Mouse (Mus musculus): ENCODE data around the gene Olfr591. TPM values are rescaled to one million over a fixed set of nuclear protein-coding genes. Genes with fewer than 3 reads are reported as not detected.

The Olfr591 gene
- polyA plus RNA-seq (2015; fragmentation: Illumina TruSeq; extraction: RNeasy Lipid Tissue Mini Kit (QIAGEN cat#74804); ENCODE audit: insufficient read depth, low read depth, low replicate concordance) = not detected

DNA sequence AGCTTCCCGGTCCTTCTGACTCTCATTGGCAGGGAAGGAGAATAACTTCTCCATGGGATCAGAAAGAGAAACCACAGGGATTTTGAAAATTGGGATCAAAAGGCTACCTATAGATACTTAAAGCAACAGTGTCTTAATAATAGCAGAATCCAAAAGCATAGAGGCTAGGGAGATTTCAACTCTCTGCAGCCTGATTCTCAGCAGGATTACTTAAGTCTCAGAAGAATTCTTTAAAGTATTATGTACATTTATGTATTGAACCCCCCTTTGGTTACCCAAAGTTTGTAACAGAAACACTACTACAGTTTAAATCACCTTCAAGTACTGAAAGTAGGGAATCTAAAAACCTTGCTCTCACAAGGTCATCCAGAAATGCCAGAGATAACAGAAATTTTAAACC lies at the start of gene Olfr591:
TSS of gene Olfr591 (minus strand) at position 101 of the 400 bp plus-strand sequence.

DNA sequence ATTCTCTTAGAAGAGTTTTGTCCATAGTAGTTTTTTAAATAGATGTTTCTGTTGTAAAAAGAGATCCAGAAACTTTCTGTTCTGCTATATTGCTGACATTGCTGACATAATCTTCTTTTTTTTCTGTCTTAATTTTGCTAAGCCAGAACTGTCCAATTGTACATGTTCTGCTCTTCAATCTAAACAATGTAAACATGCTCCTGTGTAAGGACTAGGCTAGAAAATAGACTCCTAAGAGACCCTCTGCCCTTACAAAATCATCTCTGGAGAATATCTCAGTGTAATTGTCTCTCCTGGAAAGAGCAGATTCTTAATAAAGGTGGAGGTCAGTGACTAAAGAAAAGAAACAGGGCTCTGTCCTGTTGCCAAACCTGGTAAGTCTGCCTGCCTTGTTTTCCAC lies 38.6 kb upstream of the Olfr591 start, which contains the start of gene Olfr594:
TSS of gene Olfr594 (plus strand) at position 301 of the 400 bp plus-strand sequence.

DNA sequence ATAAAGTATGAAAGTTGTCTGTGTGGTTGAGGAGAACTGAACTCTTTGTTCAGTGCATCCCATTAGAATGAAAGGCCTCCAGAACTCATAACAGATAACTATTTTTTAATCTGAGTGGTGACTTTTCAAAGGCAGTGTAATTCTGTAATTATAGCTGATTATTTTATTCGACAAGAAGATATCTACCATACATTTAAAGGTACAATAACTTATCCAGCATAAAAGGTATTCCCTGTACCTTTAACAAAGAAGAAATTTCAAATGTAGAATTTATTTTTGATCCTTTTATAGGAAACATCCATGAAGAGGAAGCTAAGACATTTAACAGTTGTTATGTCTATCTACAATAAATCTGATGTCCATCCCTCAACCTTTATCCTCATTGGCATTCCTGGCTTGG lies 33.4 kb upstream of the Olfr591 start, which contains the start of gene Olfr593:
TSS of gene Olfr593 (plus strand) at position 301 of the 400 bp plus-strand sequence.

DNA sequence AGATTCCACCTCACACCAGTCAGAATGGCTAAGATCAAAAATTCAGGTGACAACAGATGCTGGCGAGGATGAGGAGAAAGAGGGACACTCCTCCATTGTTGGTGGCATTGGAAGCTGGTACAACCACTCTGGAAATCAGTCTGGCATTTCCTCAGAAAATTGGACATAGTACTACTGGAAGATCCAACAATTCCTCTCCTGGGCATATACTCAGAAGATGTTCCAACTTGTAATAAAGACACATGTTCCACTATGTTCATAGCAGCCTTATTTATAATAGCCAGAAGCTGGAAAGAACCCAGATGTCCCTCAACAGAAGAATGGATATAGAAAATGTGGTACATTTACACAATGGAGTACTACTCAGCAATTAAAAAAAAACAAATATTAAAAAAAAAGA lies 6.4 kb upstream of the Olfr591 start, which contains the start of gene Olfr592:
TSS of gene Olfr592 (plus strand) at position 301 of the 400 bp plus-strand sequence.

GRCm38 (mm10) chr7:103156256-103156655 lies 21.9 kb downstream of the Olfr591 start, which contains the start of gene Olfr589:
TSS of gene Olfr589 (minus strand) at chr7:103156356.

GRCm38 (mm10) chr7:103140579-103140978 lies 37.6 kb downstream of the Olfr591 start, which contains the start of gene Olfr588-ps1:
TSS of gene Olfr588-ps1 (plus strand) at chr7:103140879.

DNA sequence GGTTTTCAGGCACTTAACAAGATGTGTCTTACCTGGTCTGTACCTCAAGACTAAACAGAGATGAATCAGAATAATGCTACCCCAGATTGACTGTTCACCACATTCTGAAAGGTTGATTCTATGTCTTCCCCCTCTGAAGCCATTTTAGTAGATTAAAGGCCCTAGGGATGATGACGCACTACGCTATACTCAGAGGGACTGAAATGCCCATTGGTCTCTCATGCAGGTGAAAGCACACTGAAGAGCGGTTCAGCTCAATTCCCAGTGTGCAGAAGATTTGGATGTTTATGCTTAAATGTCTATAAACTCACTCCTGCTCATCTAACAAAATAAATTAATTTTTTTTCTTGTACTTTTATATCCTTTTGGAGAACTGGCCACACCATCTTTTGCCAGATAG lies 52.6 kb downstream of the Olfr591 start, which contains the start of gene Olfr586:
TSS of gene Olfr586 (minus strand) at position 101 of the 400 bp plus-strand sequence.

Other genes with a start within 250 kb of the Olfr591 start
- gene Olfr573-ps1, start 235.8 kb downstream of the Olfr591 start, polyA plus RNA-seq (2015; fragmentation: Illumina TruSeq; extraction: RNeasy Lipid Tissue Mini Kit (QIAGEN cat#74804); ENCODE audit: insufficient read depth, low read depth, low replicate concordance) = not detected
- not detected for gene Olfr574, start 229.9 kb downstream of the Olfr591 start, polyA plus RNA-seq (2015; fragmentation: Illumina TruSeq; extraction: RNeasy Lipid Tissue Mini Kit (QIAGEN cat#74804); ENCODE audit: insufficient read depth, low read depth, low replicate concordance)
- gene Olfr575, start 219.6 kb downstream of the Olfr591 start, polyA plus RNA-seq (2015; fragmentation: Illumina TruSeq; extraction: RNeasy Lipid Tissue Mini Kit (QIAGEN cat#74804); ENCODE audit: insufficient read depth, low read depth, low replicate concordance) = not detected
- gene Olfr576, start 215.7 kb downstream of the Olfr591 start, polyA plus RNA-seq (2015; fragmentation: Illumina TruSeq; extraction: RNeasy Lipid Tissue Mini Kit (QIAGEN cat#74804); ENCODE audit: insufficient read depth, low read depth, low replicate concordance) = not detected
- not detected for gene Olfr577, start 202.4 kb downstream of the Olfr591 start, polyA plus RNA-seq (2015; fragmentation: Illumina TruSeq; extraction: RNeasy Lipid Tissue Mini Kit (QIAGEN cat#74804); ENCODE audit: insufficient read depth, low read depth, low replicate concordance)
- gene Olfr578, start 189.0 kb downstream of the Olfr591 start, polyA plus RNA-seq (2015; fragmentation: Illumina TruSeq; extraction: RNeasy Lipid Tissue Mini Kit (QIAGEN cat#74804); ENCODE audit: insufficient read depth, low read depth, low replicate concordance) = not detected
- gene Olfr582, start 140.3 kb downstream of the Olfr591 start, polyA plus RNA-seq (2015; fragmentation: Illumina TruSeq; extraction: RNeasy Lipid Tissue Mini Kit (QIAGEN cat#74804); ENCODE audit: insufficient read depth, low read depth, low replicate concordance) = not detected
- gene Olfr583, start 127.0 kb downstream of the Olfr591 start, polyA plus RNA-seq (2015; fragmentation: Illumina TruSeq; extraction: RNeasy Lipid Tissue Mini Kit (QIAGEN cat#74804); ENCODE audit: insufficient read depth, low read depth, low replicate concordance) = not detected
- not detected for gene Olfr584, start 96.5 kb downstream of the Olfr591 start, polyA plus RNA-seq (2015; fragmentation: Illumina TruSeq; extraction: RNeasy Lipid Tissue Mini Kit (QIAGEN cat#74804); ENCODE audit: insufficient read depth, low read depth, low replicate concordance)
- not detected for gene Olfr585, start 80.6 kb downstream of the Olfr591 start, polyA plus RNA-seq (2015; fragmentation: Illumina TruSeq; extraction: RNeasy Lipid Tissue Mini Kit (QIAGEN cat#74804); ENCODE audit: insufficient read depth, low read depth, low replicate concordance)
- gene Olfr586, start 52.7 kb downstream of the Olfr591 start, polyA plus RNA-seq (2015; fragmentation: Illumina TruSeq; extraction: RNeasy Lipid Tissue Mini Kit (QIAGEN cat#74804); ENCODE audit: insufficient read depth, low read depth, low replicate concordance) = not detected
- gene Olfr588-ps1, start 37.5 kb downstream of the Olfr591 start, polyA plus RNA-seq (2015; fragmentation: Illumina TruSeq; extraction: RNeasy Lipid Tissue Mini Kit (QIAGEN cat#74804); ENCODE audit: insufficient read depth, low read depth, low replicate concordance) = not detected
- gene Olfr589, start 22.0 kb downstream of the Olfr591 start, polyA plus RNA-seq (2015; fragmentation: Illumina TruSeq; extraction: RNeasy Lipid Tissue Mini Kit (QIAGEN cat#74804); ENCODE audit: insufficient read depth, low read depth, low replicate concordance) = not detected
- gene Olfr592, start 6.5 kb upstream of the Olfr591 start, polyA plus RNA-seq (2015; fragmentation: Illumina TruSeq; extraction: RNeasy Lipid Tissue Mini Kit (QIAGEN cat#74804); ENCODE audit: insufficient read depth, low read depth, low replicate concordance) = not detected
- not detected for gene Olfr593, start 33.5 kb upstream of the Olfr591 start, polyA plus RNA-seq (2015; fragmentation: Illumina TruSeq; extraction: RNeasy Lipid Tissue Mini Kit (QIAGEN cat#74804); ENCODE audit: insufficient read depth, low read depth, low replicate concordance)
- gene Olfr594, start 38.7 kb upstream of the Olfr591 start, polyA plus RNA-seq (2015; fragmentation: Illumina TruSeq; extraction: RNeasy Lipid Tissue Mini Kit (QIAGEN cat#74804); ENCODE audit: insufficient read depth, low read depth, low replicate concordance) = not detected
- gene Usp17ld, start 74.2 kb upstream of the Olfr591 start, polyA plus RNA-seq (2015; fragmentation: Illumina TruSeq; extraction: RNeasy Lipid Tissue Mini Kit (QIAGEN cat#74804); ENCODE audit: insufficient read depth, low read depth, low replicate concordance) = not detected
- gene Olfr596, start 127.3 kb upstream of the Olfr591 start, polyA plus RNA-seq (2015; fragmentation: Illumina TruSeq; extraction: RNeasy Lipid Tissue Mini Kit (QIAGEN cat#74804); ENCODE audit: insufficient read depth, low read depth, low replicate concordance) = not detected
- gene Olfr597, start 138.0 kb upstream of the Olfr591 start, polyA plus RNA-seq (2015; fragmentation: Illumina TruSeq; extraction: RNeasy Lipid Tissue Mini Kit (QIAGEN cat#74804); ENCODE audit: insufficient read depth, low read depth, low replicate concordance) = not detected
- not detected for gene Olfr598, start 145.2 kb upstream of the Olfr591 start, polyA plus RNA-seq (2015; fragmentation: Illumina TruSeq; extraction: RNeasy Lipid Tissue Mini Kit (QIAGEN cat#74804); ENCODE audit: insufficient read depth, low read depth, low replicate concordance)
- not detected for gene Olfr599, start 157.6 kb upstream of the Olfr591 start, polyA plus RNA-seq (2015; fragmentation: Illumina TruSeq; extraction: RNeasy Lipid Tissue Mini Kit (QIAGEN cat#74804); ENCODE audit: insufficient read depth, low read depth, low replicate concordance)
- not detected for gene Olfr600, start 171.3 kb upstream of the Olfr591 start, polyA plus RNA-seq (2015; fragmentation: Illumina TruSeq; extraction: RNeasy Lipid Tissue Mini Kit (QIAGEN cat#74804); ENCODE audit: insufficient read depth, low read depth, low replicate concordance)
- not detected for gene Olfr601, start 184.3 kb upstream of the Olfr591 start, polyA plus RNA-seq (2015; fragmentation: Illumina TruSeq; extraction: RNeasy Lipid Tissue Mini Kit (QIAGEN cat#74804); ENCODE audit: insufficient read depth, low read depth, low replicate concordance)
- gene Olfr603, start 207.8 kb upstream of the Olfr591 start, polyA plus RNA-seq (2015; fragmentation: Illumina TruSeq; extraction: RNeasy Lipid Tissue Mini Kit (QIAGEN cat#74804); ENCODE audit: insufficient read depth, low read depth, low replicate concordance) = not detected
- not detected for gene Usp17lc, start 236.7 kb upstream of the Olfr591 start, polyA plus RNA-seq (2015; fragmentation: Illumina TruSeq; extraction: RNeasy Lipid Tissue Mini Kit (QIAGEN cat#74804); ENCODE audit: insufficient read depth, low read depth, low replicate concordance)